Mouse (Mus musculus) naive thymus-derived CD4-positive, alpha-beta T cell, adult 2 months (primary cell): ENCODE data around the gene Ech1.
A peak's percentile ranks its signal among the peaks of the same experiment; 100 is the strongest.

ENCODE experiments used
- DNase-seq: peaks from one replicate; pipeline ENCODE4 v3.0.0-alpha.2; 2011; ENCODE audit warnings: low read depth

Ech1 gene

DNA sequence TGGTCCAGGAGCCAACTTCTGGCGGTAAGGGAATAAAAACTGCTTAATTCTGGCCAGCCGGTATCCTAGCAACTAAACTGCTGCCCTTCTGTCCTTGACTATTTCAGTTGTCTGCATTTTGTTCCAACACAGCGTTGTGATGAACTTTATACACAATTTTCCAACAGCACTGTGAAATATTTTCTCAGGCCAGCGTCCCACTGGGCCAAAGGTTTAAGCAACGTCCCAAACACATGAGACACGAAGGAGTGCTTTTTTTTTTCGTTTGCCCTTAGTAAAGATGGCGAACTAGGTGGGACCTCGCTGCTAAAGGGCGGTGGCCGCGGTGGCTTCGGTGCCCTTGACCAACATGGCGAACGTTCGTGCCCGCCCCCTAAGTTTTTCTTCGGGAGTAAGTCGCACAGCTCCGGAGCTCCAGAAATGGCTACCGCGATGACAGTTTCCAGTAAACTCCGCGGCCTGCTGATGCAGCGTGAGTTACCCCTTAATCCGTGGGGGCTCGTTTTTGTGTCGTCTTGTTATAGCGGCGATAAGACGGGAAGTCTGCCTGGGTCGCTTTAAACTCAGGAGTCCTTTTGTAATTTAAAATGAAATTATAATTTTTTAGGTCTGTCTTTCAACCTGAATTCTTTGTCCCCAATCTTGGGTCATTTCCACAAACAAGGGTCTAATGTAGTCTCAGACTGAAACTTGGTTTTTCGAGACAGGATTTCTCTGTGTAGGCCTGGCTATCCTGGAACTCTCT is at the start of gene Ech1:
TSS of gene Ech1 (plus strand) at position 277 of the 745 bp plus-strand sequence.
- DNase-seq, result peak; percentile 93

DNA sequence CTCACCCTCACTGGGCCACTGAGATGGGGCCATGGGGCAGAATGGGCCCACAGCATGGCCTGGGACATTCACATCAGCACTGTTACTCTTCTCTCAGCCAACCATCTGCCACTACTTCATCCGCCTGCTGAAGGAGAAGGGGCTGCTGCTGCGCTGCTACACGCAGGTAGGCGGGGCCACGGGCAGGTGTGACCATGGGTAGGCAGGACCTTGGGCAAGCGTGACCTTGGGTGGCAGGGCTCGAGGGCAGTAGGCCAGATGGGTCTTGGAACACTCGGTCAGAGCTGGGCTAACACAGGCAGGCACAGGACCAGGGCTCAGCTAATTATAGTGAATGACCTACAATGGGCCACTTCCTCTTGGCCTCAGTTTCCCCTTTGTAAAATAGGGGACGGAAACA is 46.2 kb upstream of the Ech1 start:
- DNase-seq, result no peak

DNA sequence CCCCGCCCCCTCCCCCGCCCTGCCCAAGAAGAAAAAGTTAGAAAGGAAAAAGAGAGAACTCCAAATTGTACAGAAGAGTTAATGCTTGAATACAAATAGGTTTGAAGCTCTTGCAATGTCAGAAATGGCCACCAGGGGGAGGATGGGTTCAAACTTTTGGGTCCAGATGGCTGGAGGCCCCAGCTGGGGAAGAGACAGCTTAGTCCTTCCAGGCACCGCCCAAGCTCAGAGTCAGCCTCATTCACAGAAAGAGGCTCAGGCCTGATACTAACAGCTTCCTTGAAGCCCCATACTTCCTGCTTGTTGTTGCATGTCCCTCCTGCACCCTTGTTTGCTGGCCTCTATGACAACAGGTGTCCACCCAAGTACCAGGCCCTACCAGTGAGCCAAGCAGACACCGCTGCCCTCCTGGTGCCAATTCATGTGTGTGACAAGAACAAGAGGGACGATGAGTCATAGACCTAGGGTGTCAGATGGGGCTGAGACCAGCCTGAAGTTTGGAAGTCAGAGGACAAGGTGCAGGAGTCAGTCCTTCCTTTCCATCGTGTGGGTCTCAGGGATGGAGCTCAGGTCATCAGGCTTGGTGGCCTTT is 44.9 kb upstream of the Ech1 start:
- peak; percentile 94 for DNase-seq

DNA sequence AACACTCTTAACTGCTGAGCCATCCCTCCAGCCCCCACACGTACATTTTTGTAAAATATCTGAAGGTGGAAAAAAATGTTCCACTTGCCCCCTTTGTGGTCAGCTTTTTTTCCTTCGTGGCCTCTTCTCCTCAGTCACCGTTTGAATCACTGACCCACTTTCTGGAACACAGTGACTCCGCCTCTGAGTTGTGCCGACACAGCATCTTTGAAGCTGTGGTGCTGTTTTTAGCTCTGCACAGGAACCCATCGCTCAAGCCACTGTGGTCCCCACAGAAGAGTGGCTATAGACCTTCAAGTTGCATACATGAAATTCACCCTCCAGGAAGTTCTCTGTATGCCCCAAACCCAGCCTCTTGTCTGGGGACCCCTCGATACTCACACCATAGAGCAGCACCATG is 44.2 kb upstream of the Ech1 start:
- no peak for DNase-seq

DNA sequence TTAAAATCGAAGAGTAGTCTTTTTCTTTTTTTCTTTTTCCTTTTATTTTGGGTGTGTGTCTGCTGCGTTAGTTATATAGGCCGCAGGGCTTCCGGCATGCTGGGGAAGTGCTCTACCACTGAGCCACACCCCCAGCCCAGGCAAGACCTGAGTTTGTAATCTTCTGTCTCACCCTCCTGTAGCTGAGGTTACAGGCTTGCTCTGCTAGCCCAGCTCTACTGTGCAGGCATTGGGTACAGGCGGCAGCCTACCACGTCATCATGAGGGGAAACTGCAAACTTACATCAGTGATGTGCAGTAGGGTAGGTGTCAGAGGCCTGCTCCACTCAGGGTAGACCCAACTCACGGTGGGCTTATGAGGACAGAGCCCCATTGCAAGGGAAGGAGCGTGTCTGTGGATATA is 43.8 kb upstream of the Ech1 start:
- peak; percentile 93 for DNase-seq

DNA sequence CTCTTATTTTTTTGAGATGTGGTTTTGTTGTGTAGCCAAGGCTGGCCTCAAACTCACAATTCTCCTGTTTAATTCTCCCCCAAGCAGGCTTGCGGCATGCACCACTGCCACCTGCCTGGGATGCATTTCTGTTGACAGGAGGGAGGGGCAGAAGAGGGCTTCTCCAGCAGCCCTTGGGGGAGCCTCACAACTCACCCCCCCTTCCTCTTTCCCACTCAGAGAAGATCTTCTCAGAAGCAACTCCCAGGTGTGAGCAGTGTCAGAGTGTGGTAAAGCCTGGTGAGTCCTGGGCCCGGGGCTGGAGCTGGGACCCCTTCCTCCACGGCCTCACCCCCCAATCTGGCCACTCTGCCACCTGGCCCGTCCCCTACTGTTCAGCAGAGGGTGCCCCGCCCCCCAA is 39.9 kb upstream of the Ech1 start:
- no peak for DNase-seq

DNA sequence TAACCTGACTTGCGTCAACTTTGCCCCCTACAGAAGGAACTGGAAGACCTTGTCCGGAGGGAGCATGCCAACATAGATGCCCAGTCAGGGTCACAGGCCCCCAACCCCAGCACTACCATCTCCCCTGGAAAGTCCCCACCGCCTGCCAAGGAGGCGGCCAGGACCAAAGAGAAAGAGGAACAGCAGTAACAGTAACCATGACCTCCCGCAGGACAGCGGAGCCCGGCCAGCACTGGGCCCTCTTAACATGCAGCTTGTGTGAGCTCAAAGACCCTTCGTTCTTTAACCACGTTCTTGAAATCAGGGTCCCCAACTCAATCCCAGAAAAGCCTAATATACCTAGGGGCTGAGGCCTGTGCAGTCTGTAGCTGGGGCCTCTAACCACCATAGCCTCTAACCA is 37.1 kb upstream of the Ech1 start:
- DNase-seq, result no peak

DNA sequence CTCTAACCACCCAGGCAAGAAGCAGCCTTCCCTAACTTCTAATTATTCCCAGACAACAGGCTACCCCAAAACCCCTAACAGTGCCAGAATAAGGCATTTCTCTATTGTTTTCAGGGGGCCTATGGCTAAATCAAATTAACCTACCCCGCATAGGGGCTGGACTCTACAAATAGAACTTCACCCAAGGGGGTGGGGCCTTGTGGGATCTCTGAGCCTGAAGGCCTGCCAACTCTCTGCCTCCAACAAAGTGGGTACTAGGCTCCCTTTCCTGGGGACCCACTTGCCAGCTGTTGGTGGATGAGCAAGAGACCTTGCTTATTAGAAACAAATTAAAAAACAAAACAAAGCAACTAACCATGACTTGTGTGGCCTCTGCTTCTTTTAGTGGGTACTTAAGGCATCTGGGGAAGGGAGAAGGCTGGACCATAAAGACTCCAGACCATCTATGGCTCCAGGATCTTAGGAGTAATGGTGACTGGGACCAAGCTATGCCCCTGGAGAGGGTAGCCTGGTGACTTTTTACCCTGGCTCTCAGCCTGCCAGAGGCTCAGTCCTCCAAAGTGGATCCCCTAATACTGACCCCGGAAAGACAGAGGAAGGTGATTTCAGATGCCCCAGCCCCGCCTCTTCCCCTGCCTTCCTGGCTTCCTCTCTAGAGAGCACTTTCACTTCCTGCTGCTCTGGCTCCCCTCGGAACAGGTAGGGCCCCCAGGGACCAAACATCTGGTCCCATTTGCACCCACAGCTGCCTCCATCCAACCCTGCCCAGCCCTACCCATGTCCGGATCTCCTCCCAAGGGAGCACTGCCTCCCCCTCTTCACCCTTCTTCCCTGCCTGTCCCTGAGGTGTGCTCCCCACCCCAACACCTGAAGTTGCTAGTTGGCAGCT is 36.5 kb upstream of the Ech1 start, which contains the start of gene Rinl:
TSS of gene Rinl (plus strand) at position 663 of the 889 bp plus-strand sequence.
- DNase-seq, result peak; percentile 67

DNA sequence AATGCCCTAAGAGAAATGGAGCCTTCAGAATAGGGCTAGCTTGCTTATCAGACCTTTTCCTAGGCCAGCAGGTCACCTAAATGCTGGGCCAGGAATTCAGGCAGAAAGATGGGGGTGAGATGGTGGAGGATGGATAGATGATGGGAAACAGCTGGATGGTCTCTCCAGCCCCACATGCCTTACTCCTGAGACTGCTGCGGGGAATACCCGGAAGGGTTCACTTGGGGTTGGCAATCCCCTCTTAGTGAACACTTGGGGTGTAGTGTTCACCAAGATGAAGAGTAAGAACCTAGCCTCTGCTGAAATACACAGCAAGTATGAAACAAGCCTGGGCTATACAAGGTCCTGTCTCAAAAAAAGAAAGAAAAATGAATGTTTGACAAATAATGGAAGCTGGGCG is 35.8 kb upstream of the Ech1 start:
- no peak for DNase-seq

DNA sequence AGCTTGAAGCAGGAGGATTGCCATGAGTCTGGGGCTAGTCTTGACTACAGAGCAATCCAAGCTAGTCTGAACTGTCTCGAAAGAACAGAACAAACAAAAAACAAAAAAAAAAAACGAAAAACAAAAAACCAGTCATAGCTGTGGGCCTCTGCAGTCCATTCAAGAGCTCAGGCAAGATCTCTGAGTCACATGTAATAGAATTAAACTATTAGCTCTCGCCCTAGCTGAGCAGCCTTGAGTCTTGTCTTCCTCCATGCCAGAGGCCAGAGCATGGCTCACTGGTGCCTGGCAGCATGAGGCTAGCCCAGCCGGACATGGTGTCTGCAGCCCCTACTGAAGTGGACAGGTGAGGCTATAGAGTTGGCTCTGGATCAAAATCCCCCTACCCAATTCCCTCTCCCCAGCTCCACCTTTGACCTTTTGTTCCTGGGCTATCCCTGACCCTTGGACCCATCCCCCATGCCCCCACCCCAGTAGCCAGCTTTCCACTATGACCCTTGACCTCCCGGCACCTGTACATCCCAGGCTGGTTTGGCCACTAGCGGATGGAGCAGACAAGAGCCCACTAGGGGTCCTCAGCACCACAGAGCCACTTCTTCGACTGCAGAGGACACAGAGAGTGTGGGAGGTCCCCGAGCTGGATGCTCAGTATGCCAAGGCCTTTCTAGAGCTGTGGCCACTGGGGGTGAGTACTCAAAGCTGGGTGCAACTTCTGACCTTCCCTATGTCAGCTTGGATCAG is 34.8 kb upstream of the Ech1 start:
- peak; percentile 32 for DNase-seq

DNA sequence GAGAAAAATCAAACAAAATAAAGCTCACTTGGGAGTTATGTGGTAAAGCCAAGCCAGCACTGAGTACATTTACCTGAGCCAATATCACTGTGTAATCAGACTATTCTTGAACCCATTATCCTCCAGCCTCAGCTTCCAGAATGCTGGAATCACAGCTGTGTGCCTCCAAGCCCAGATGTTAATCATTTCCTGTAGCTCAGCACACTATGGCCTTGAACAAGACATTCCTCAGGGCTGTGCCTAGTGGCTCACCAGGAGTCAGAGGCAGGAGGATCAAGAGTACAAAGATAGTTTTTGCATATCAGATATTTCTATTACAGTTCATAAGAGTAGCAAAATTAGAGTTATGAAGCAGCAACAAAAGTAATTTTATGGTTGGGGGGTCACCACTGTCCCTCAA is 33.3 kb upstream of the Ech1 start:
- peak; percentile 21 for DNase-seq

DNA sequence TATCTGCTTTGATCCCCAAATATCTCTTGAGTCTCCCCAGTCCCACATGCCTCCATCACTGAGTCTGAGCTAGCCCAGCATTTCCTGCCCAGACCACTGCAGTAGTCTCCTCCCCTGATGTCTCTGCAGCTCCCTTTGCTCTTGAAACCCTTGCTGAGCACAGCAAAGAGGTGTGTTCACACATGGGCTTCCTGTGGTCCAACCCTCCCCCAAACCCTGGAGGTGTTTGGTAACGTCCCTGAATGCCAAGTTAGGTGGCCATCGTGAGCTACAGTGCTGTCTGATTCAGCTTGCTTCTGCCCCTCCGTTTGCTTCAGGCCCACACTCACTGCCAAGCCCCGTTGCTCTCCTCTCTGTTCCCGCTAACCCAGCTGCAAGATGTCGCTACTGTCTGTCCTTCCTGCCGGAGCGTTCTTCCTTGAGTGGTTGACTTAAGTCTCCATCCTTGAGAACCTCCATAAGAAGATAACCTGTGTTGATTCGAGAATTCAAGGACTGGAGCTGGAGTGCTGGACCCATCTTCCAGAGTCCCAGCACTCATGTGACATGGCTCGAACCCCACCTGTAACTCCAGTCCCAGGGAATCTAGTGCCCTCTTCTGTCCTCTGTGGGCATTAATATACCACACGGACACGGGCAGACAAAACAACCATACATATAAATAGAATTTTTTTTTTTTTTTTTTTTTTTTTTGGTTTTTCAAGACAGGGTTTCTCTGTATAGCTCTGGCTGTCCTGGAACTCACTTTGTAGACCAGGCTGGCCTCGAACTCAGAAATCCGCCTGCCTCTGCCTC is 32.4 kb upstream of the Ech1 start:
- DNase-seq, result peak; percentile 79

DNA sequence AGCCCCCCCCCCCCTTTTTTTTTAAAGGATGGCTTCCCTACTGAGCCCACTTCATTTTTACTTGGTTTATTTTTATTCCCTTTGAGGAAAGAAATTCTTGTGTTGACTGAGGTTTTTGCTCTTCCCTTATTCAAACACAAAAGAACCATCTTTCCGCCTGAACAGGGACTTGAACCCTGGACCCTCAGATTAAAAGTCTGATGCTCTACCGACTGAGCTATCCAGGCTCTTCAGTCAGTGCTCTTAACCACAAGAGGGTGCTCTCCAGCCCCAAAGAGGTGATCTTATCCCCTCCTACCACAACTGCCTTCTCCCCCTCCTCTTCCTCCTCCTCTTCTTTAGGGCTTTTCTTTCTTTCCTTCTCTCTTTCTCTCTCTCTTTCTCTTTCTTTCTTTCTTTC is 31.2 kb upstream of the Ech1 start:
- peak; percentile 52 for DNase-seq

DNA sequence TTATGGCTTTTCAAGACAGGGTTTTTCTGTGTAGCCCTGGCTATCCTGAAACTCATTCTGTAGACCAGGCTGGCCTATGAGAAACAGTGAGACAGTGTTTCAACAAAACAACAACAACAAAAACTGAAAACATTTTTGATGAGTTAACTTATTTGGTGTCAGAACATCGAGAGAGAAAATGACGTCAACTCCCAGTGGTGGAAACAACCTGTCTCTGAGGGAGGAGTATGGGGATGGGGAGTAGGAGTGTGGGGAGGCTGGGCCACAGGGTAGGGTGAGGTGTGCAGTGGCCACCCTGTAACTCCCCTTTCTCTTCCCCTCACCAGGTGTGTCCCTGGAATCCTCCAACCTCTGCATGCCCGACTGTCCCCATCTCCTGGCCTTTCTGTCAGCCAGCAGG is 30.5 kb upstream of the Ech1 start:
- peak; percentile 45 for DNase-seq

DNA sequence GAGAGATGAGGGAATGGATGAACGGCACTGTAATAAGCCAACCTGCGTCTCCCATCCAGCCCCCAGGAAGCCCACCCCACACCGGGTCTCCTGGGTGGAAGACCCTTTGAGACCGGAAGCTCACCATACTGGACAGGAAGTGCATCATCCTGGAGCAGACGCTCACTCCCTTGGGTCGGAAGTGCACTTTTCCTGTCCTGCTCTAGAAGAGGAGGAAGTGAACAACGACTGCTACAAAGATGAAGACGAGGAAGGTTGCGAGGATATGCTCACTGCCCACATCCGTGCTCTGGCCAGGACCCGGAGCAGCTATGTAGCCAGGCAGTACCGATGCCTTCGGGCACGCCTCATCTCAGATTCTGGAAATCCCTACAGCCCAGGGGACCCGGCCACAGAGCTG is 29.2 kb upstream of the Ech1 start:
- DNase-seq, result peak; percentile 59

DNA sequence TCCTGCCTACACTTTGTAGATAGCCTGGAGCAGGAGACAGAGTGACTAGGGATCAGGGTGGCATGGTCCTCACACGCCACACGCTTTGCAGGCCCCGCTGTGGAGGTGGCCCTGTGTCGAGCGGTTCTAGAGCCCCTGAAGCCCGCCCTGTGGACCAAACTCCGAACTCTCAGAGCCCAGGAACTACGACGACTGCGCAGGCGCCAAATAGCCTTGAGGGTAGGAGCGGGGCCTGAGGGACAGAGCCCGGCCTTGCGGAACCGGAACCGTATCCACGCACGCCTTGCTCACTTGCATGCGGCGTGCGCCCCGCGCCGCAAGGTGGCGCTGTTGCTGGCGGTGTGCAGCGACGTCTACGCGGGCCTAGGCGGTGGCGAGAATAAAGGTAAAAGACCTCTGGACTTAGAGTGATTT is 28.4 kb upstream of the Ech1 start:
- peak; percentile 89 for DNase-seq

DNA sequence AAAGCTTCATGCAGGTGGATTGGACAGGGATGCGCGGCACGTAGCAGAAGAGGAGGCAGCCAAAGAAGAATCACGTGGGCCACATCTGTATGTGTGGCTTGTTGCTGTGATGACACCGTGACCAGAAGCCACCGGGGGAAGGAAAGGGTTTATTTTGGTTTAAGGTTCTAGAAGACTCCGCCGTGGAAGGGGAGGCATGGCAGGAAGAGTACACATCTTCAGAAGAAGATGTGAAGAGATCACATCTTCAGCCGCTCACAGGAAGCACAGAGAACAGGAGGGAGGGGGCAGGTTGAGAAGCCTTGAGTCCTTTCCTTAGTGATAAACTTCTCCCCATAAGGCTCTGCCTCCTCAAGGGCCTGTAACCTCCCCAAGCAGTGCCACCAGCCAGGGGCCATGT is 25.0 kb upstream of the Ech1 start:
- peak; percentile 87 for DNase-seq

DNA sequence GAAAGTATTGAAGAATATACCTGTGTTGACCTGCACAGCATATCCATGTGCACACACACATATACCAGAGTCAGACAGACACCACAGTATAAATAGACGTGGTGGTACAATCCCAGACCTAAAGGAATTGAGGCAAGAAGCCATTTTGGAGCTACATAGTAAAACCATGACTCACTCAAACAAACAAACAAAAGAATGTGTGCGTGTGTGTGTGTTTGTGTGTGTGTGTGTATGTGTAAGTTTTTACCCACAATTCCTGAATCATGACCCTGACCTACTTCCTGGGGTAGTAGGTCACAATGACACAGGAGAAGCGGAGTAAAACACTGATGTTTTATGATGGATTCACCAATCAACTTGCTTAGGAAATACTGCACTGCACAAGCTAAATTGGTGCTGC is 23.6 kb upstream of the Ech1 start:
- DNase-seq, result no peak

DNA sequence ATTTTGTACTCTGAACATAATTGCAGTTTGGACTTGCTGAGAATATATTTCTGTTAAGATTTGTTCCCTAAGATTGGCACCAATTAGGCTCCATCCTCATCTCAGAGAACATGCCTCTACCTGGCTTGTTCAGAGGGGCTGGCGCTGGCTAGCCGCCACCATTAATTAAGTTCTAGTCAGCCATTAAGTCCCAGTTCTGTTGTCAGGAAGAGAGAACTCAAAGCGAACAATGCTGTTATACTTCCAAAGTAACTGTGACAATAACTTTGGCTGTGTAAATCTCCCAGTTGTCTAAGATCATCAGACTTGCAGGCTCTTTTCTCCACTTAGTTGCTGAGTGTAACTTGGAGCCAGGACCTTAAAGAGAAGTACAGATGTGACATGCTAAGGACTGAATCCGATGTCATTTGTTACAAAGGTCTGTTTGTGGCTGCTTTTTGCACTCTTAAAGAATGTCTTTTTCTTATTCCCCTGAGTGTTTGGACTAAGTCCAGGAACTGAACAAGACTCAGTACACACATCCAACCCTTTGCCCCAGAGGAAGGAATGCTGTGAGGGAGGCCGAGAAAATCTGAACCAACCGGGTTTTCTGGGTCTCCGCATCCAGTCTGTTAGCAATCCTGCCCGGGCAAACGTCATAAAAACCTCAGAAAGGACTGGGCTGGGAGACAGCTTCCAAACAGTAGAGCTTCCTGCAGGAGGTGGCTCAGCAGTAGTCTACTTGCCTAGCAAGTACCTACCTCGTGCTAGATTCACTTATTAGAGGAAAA is 22.9 kb upstream of the Ech1 start:
- no peak for DNase-seq

DNA sequence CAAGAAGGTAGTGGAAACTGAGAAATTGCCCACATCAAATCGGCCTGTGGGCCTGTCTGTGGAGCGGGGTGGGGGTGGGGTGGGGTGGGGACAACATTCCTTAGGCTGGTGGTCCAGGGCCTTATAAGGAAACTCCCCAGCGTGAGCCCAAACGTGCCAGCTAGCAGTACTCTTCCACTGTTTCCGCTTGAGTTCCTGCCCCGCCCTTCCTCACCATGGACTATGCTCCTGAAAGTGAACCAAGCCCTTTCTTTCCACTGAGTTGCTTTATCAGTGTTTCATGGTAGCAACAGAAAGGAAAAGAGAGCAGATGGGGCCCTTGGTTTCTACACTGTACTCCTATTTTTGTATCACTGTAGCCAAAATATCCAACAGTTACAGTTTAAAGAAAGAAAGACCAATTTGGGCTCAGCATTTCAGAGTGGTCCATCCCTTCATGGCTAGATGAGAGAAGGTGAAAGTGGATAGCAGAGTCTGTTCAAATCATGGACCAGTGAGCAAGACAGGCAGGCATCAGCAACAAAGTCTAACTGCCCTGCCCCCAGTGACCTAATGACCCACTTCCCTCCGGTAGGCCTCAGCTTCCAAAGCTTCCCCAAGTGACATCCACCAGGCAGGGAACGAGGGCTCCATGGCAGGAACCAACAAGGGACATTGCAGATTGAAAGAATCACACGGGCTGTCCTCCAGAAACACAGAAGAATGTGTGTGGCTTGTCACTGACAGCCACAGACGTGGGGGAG is 22.0 kb upstream of the Ech1 start:
- DNase-seq, result no peak
